Mouse (Mus musculus) cerebellum, adult 2 months (tissue): Measurements from ENCODE around the gene F2. TPM values are rescaled to one million over a fixed set of nuclear protein-coding genes. Genes with fewer than 3 reads are reported as not detected.

Experiments used
- DNase-seq, 2 experiments: peaks; one replicate each; pipeline ENCODE4 v3.0.0; 2021
- H3K27ac ChIP-seq: fragments of 200-500 bp; 2 replicates; pipeline ENCODE4 v1.5.1; 2012; ENCODE audit warnings: low read length, control low read depth, inconsistent platforms; ENCODE audit not compliant: insufficient read depth
- H3K27me3 ChIP-seq: fragments of 200-500 bp; 2 replicates; pipeline ENCODE4 v1.6.1; 2012; ENCODE audit warnings: inconsistent platforms, mild to moderate bottlenecking, low read length, moderate library complexity; ENCODE audit not compliant: control insufficient read depth, insufficient read depth
- H3K4me1 ChIP-seq: fragments of 200-500 bp; 2 replicates; pipeline ENCODE4 v1.6.1; 2011; ENCODE audit warnings: low read length; ENCODE audit not compliant: control insufficient read depth, insufficient read depth
- H3K4me3 ChIP-seq: fragments of 200-500 bp; replicated peaks from 2 replicates; pipeline ENCODE3; 2011; ENCODE audit warnings: mild to moderate bottlenecking, low read depth, low read length, control low read depth; ENCODE audit not compliant: insufficient read depth
- CTCF ChIP-seq: fragments of 200-500 bp; IDR thresholded peaks from 2 replicates; pipeline ENCODE4 v1.5.1; 2011; ENCODE audit warnings: low read depth, mild to moderate bottlenecking, control low read depth, low read length, moderate library complexity, borderline replicate concordance; ENCODE audit not compliant: insufficient read depth
- POLR2A ChIP-seq: fragments of 200-500 bp; IDR thresholded peaks from 2 replicates; pipeline ENCODE4 v1.6.1; 2011; ENCODE audit warnings: low read length, control low read depth, borderline replicate concordance; ENCODE audit not compliant: insufficient read depth
- WGBS: fragments of 180-500 bp; shearing (Covaris S2); methylation state at CpG from one replicate; pipeline ENCODE4 v1.1.7; 2018; 5-methylcytosine and 5-hydroxymethylcytosine counted together
- polyA plus RNA-seq: library from polyadenylated mRNA; depleted of rRNA; stranded (reverse); fragments of >200 nt; gene quantifications from 2 replicates; pipeline ENCODE4 v1.2.3, GENCODE M21; 2012

F2 gene
- polyA plus RNA-seq, 1 experiment, result 0.28 TPM

- H3K27ac ChIP-seq, result no peak overlapping the region
- no peaks in the 10 kb centered on the region for H3K27me3 ChIP-seq
- WGBS, result 89% methylated on average over 8 of the region's 8 CpGs
- no peak for DNase-seq
- H3K4me3 ChIP-seq, result no peak overlapping the region
- H3K4me1 ChIP-seq, result no peaks in the 10 kb centered on the region
- TF ChIP-seq POLR2A (no peak), CTCF (no peak)
These were observed 33.1 kb upstream of the F2 start for GRCm38 (mm10) chr2:91669326-91669725.

- no peaks in the 10 kb centered on the region for H3K27me3 ChIP-seq
- no peaks in the 10 kb centered on the region for H3K4me1 ChIP-seq
- WGBS, result 71% methylated on average over 2 of the region's 2 CpGs
- no peak overlapping the region for H3K4me3 ChIP-seq
- no peak overlapping the region for H3K27ac ChIP-seq
- TF ChIP-seq POLR2A (no peak), CTCF (no peak)
- no peak for DNase-seq
These were observed 31.5 kb upstream of the F2 start for GRCm38 (mm10) chr2:91667747-91668146.

GRCm38 (mm10) chr2:91666386-91666910 lies 30.2 kb upstream of the F2 start:
- Histone ChIP-seq H3K4me1 (no peaks in the 10 kb centered on the region), H3K4me3 (no peak overlapping the region), H3K27ac (no peak overlapping the region), H3K27me3 (no peaks in the 10 kb centered on the region)
- DNase-seq, result no peak
- TF ChIP-seq POLR2A, result no peak
- no peak for TF ChIP-seq CTCF
- 88% methylated on average over 6 of the region's 6 CpGs for WGBS

DNA sequence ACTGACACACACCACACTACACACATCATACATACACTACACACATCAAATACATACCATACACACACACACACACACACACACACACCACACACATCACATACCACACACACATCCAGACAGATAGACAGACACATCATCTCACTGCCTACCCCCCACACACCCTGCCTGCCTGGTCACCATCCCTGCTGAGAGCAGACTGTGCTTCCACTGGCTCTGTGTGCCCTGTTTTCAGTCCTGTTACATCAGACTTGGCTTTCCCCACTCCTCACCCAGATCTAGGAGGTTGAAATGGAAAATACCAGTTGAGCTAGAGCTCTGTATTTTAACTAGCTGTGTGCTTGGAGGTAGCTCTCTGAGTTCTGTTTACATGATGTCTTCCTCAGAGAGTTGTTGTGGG lies 28.6 kb upstream of the F2 start:
- DNase-seq, result no peak
- H3K4me3 ChIP-seq, result no peak overlapping the region
- H3K27ac ChIP-seq, result no peak overlapping the region
- no peaks in the 10 kb centered on the region for H3K27me3 ChIP-seq
- no peaks in the 10 kb centered on the region for H3K4me1 ChIP-seq
- TF ChIP-seq CTCF (no peak), POLR2A (no peak)

GRCm38 (mm10) chr2:91660981-91661380 lies 24.8 kb upstream of the F2 start:
- WGBS, result 90% methylated on average over 6 of the region's 6 CpGs
- no peaks in the 10 kb centered on the region for H3K4me1 ChIP-seq

GRCm38 (mm10) chr2:91659657-91660056 lies 23.4 kb upstream of the F2 start:
- DNase-seq, result no peak
- H3K27ac ChIP-seq, result no peak overlapping the region
- H3K4me3 ChIP-seq, result no peak overlapping the region
- TF ChIP-seq POLR2A, result no peak
- TF ChIP-seq CTCF, result no peak
- no peaks in the 10 kb centered on the region for H3K4me1 ChIP-seq
- WGBS, result 96% methylated on average over 8 of the region's 8 CpGs
- H3K27me3 ChIP-seq, result no peaks in the 10 kb centered on the region

More at GRCm38 (mm10) chr2:91660981-91661380, 24.8 kb upstream of the F2 start:
- Histone ChIP-seq H3K27ac (no peak overlapping the region), H3K27me3 (no peaks in the 10 kb centered on the region), H3K4me3 (no peak overlapping the region)
- DNase-seq, result no peak
- TF ChIP-seq CTCF (no peak), POLR2A (no peak)

DNA sequence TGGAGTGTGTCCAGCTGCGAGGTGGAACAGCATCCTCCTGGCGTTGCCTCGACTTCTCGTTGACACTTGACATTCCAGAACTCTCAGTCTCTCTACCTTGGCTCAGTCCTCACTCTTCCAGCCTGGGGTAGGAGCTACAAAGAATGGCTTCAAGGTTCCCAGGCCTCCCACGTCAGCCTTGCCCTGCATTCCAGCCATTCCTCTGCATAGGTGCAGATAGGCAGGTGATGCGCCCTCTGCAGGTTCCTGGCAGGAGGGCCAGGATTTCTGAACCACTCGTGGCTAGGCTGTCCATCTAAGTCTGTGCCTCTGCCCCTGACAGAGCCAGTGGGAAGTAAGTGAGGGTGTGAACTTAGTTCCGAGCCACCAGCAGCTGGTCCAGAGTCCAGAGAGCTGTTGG lies 20.6 kb upstream of the F2 start:
- WGBS, result 77% methylated on average over 8 of the region's 8 CpGs

DNA sequence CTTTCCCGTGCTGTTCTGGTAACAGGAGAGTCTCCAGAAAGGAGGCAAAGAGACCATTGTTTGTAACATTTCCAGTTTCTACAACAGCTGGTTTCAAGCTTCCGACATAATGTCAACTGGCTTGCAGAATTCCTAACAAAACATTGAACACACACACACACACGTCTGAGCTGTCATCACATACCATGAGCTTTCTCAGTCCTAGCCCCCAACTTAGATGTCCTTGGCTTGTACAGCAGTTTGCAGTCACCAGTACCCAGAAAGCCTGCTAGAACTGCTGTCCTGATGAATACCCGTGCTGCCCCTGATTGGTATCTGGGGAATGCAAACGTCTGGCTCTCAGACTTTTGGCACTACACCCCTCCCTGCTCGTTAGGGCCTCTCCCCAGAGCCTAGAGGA lies 19.6 kb upstream of the F2 start:
- Histone ChIP-seq H3K4me1 (0 out of 2 replicates have a peak, but pooled peaks cover 5% of the 10 kb centered on the region), H3K27me3 (no peaks in the 10 kb centered on the region), H3K4me3 (no peak overlapping the region), H3K27ac (no peak overlapping the region)
- 67% methylated on average over 6 of the region's 6 CpGs for WGBS
- no peak for TF ChIP-seq POLR2A
- TF ChIP-seq CTCF, result no peak
- no peak for DNase-seq

More for the DNA sequence above, 20.6 kb upstream of the F2 start:
- no peak for TF ChIP-seq POLR2A
- no peak for TF ChIP-seq CTCF
- Histone ChIP-seq H3K4me1 (0 out of 2 replicates have a peak, but pooled peaks cover 5% of the 10 kb centered on the region), H3K4me3 (no peak overlapping the region), H3K27me3 (no peaks in the 10 kb centered on the region), H3K27ac (no peak overlapping the region)
- DNase-seq, result no peak
